Mouse (Mus musculus) large intestine, adult 2 months (tissue): Measurements from ENCODE around the gene Gm15319. TPM values are rescaled to one million over a fixed set of nuclear protein-coding genes. Genes with fewer than 3 reads are reported as not detected.
"Not testable (repeated sequence)": the region's sequence is repeated elsewhere in the genome, so short reads cannot be mapped to it uniquely, and the experiment has no call there.

ENCODE experiments used
- DNase-seq: peaks from one replicate; pipeline ENCODE4 v3.0.0-alpha.2; 2012; ENCODE audit warnings: low read depth, low spot score
- WGBS: fragments of 180-500 bp; shearing (Covaris S2); methylation state at CpG from one replicate; pipeline ENCODE4 v1.1.7; 2018; 5-methylcytosine and 5-hydroxymethylcytosine counted together
- polyA plus RNA-seq: library from polyadenylated mRNA; depleted of rRNA; stranded (reverse); fragments of >200 nt; gene quantifications from 2 replicates; pipeline ENCODE4 v1.2.3, GENCODE M21; 2012; rRNA removed

Gm15319 gene
- not detected in 2 replicates for polyA plus RNA-seq

- no CpG with 5 or more reads among the region's 2 CpGs for WGBS
- not testable (repeated sequence) for DNase-seq
These were observed at the start of gene Gm15319 for GRCm38 (mm10) chr8:20363110-20363509. Gene Gm15319 (minus strand): TSS chr8:20363210.

GRCm38 (mm10) chr8:20410355-20410754 lies 47.3 kb upstream of the Gm15319 start:
- WGBS = 71% methylated on average over 1 of the region's 3 CpGs
- not testable (repeated sequence) for DNase-seq

DNA sequence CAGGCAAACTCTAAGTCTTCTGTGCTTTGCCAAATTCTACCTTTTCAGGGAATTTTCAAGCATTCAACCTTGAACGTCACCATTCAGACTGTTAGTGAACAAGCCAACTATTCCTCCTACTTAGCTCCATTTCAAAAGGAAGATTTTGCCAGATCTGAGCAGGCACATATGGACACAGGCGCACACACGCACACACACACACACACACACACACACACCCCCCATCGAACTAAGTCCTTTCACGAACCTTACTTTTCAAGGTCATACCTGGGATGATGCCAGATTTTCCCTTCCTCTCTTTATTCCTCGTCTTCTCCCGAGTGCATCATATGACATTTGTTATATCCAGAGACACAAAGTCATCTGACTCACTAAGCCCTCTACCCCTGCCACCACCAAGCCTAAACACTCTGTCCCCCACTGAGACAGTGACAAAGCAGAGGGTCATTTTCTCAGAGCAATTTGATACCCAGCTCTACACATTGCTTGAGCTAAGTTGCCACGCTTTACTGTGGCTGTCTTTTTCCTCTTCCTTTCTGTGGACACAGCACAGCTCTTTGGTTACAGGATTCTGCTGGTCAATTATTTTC lies 45.5 kb upstream of the Gm15319 start:
- DNase-seq = not testable (repeated sequence)
- 84% methylated on average over 8 of the region's 8 CpGs for WGBS

DNA sequence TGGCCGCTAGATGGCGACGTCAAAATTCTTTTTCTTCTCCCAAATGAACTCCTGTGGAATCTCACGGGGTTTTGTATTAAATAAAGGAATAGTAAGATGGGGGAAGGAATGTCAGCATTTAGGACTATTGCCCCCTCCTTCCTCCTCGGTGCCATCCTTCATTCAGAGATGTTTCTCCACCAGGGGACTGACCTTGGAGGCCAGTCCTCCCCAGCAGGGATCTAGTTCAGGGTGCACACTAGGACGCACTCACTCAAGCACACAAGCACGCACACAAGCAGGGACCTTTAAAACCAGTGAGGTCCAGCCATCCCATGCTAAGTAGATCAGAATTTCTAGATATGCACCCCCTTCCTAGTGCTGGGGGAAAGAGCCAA lies 26.3 kb upstream of the Gm15319 start:
- DNase-seq = not testable (repeated sequence)
- 20% methylated on average over 6 of the region's 7 CpGs for WGBS

- DNase-seq = not testable (repeated sequence)
- 46% methylated on average over 3 of the region's 7 CpGs for WGBS
These were observed 25.8 kb upstream of the Gm15319 start for GRCm38 (mm10) chr8:20388706-20389362.

- 78% methylated on average over 2 of the region's 8 CpGs for WGBS
- not testable (repeated sequence) for DNase-seq
These were observed 24.2 kb upstream of the Gm15319 start for GRCm38 (mm10) chr8:20387121-20387794.

DNA sequence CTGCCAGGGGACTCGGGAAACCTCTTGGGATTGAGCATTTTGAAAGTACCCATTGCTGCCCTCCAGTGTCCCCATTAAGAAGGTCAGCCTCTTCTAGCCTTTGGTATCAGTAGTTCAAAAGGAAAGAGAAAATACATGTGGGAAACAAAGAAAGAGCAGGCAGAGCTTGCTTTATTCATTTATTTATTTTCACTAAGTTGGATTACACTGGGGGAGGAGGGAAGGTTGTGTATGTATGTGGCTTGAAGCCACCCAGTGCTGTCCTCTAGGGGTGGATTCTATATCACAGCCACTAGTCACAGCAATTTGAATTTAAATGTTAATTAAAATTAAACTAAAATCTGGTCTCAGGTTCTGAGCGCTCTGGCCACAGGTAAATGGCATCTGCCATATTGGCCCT lies 22.0 kb upstream of the Gm15319 start:
- DNase-seq = not testable (repeated sequence)
- WGBS = 12% methylated on average over 1 of the region's 2 CpGs

GRCm38 (mm10) chr8:20384131-20384530 lies 21.1 kb upstream of the Gm15319 start:
- 94% methylated on average over 9 of the region's 9 CpGs for WGBS
- not testable (repeated sequence) for DNase-seq

GRCm38 (mm10) chr8:20382146-20382545 lies 19.1 kb upstream of the Gm15319 start:
- 71% methylated on average over 2 of the region's 2 CpGs for WGBS
- not testable (repeated sequence) for DNase-seq

- 90% methylated on average over 2 of the region's 3 CpGs for WGBS
- DNase-seq = not testable (repeated sequence)
These were observed 18.6 kb upstream of the Gm15319 start for GRCm38 (mm10) chr8:20381637-20382036.

- not testable (repeated sequence) for DNase-seq
- WGBS = 100% methylated on average over 1 of the region's 5 CpGs
These were observed 18.2 kb upstream of the Gm15319 start for GRCm38 (mm10) chr8:20381239-20381620.

DNA sequence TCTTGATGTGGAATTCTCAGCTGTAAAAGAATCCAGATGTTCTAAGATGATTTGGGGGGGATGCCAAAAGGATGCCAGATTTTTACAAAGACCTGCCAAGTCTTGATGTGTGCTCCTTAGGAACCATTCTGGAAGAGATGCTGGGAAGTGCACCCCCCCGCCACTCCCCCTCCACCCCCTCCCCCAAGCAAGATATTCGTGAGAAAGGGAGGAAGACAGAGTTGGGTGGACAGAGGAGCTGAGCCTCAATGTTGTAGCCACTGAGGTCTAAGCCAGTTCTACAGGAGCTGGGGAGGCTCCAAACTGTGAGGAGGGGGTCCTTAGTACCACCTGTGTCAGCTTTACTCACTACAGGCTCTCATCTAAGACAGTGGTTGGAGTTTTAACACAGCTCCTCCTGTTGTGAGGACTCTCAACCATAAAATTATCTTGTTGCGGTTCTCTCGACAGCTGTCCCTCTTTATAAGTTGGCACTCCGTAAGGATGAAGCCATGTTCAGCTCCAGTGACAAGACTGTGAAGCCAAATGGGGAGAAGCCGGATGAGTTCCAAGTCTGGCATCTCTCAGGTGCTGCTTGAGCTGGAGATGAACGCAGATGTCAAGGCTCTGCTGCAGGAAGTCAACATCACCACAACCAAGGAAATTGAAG lies 17.7 kb upstream of the Gm15319 start:
- 79% methylated on average over 7 of the region's 7 CpGs for WGBS
- DNase-seq = not testable (repeated sequence)

DNA sequence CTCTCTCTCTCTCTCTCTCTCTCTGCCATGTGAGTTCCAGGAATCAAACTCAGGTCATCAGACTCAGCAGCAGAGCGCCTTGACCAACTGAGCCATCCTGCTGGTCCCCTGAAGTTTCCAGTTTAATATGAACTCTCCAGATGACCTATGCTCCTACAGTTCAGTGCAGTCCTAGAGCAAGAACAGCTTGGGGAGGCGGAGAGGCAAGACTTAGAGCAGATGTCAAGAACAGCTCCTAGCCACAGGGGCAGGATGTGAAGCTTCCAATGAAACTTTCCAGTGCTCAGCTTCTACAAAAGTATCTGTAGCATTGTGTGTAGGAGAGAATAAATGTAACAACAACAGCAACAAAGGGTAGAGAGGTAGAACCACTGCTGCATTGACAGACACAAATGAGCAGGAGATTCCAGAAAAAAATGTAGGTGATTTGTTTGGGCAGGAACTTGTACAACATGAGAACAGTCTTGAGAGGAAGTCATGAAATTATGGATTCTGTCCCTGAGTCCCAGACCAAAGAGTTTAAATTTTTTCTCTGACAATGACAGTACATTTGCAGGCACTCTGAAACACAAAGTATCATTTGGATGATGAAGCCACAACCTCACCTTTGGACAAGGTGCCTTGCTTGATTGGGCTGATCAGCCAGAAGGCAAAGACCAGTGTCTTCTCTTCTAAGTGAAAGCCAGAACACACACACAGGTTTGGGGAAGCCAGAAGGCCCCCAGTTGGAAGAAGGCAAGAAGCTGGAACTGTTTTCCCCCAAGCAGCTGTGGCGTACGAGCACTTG lies 16.8 kb upstream of the Gm15319 start:
- no CpG with 5 or more reads among the region's 4 CpGs for WGBS
- not testable (repeated sequence) for DNase-seq

- WGBS = 81% methylated on average over 4 of the region's 8 CpGs
- DNase-seq = not testable (repeated sequence)
These were observed 16.0 kb upstream of the Gm15319 start for GRCm38 (mm10) chr8:20378786-20379649.

GRCm38 (mm10) chr8:20378353-20378752 lies 15.3 kb upstream of the Gm15319 start:
- not testable (repeated sequence) for DNase-seq
- WGBS = 81% methylated on average over 6 of the region's 8 CpGs

DNA sequence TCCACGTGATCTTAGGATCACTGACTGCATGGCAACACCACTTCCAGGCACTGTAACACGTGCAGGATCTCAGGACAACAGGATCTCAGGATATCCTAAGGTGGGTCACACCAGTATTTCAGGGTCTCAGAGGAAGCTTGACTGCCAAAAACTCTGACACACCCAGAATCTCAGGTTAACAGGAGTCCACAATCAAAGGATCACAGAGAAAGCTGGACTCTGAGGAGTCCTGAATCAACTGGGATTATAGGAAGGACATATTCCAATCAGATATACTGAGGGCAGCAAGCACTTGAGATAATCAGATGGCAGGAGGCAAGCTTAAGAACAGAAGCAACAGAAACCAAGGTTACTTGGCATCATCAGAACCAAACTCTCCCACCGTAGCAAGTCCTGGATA lies 12.7 kb upstream of the Gm15319 start:
- no CpG with 5 or more reads among the region's 3 CpGs for WGBS
- DNase-seq = not testable (repeated sequence)

DNA sequence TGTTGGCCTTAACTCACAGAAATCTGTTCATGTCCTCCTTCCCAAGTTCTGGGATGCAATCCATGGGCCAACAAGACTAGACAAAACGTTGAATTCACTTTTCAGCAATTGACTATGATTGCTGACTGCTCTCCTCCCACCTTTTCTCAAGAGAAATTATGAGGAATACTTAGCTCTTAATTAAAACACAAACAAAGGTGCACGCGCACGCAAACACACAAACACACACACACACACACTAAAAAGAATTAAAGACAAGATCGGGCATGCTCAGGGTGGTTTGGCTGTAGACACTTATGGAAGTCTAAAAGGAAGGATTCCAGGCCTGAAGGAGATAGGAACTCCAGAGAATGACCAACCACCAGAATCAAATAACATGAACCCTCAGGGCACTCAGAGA lies 6.6 kb downstream of the Gm15319 start:
- 75% methylated on average over 5 of the region's 5 CpGs for WGBS
- DNase-seq = not testable (repeated sequence)

DNA sequence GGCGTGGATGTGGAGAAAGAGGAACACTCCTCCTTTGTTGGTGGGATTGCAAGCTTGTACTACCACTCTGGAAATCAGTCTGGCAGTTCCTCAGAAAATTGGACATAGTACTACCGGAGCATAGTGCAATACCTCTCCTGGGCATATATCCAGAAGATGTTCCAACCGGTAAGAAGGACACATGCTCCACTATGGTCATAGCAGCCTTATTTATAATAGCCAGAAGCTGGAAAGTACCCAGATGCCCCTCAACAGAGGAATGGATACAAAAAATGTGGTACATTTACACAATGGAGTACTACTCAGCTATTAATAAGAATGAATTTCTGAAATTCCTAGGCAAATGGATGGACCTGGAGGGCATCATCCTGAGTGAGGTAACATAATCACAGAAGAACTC lies 9.4 kb downstream of the Gm15319 start:
- DNase-seq = not testable (repeated sequence)
- 91% methylated on average over 2 of the region's 3 CpGs for WGBS

GRCm38 (mm10) chr8:20302759-20303158 lies 60.3 kb downstream of the Gm15319 start:
- DNase-seq = not testable (repeated sequence)
- WGBS = 93% methylated on average over 5 of the region's 6 CpGs
